Mouse (Mus musculus) ovary, postnatal 36 days (tissue): ENCODE results near the gene Usp40.
"Not testable (repeated sequence)": the region's sequence is repeated elsewhere in the genome, so short reads cannot be mapped to it uniquely, and the experiment has no call there.

Experiments used
- DNase-seq: peaks from one replicate; pipeline ENCODE4 v3.0.0; 2022; ENCODE audit warnings: low spot score, mixed read lengths

Usp40 gene

GRCm38 (mm10) chr1:88008211-88008697, at the start of gene Usp40:
Gene Usp40, minus strand, starts transcription at chr1:88008551.
- DNase-seq, result peak; percentile 83

GRCm38 (mm10) chr1:88055088-88055487, 46.7 kb upstream of the Usp40 start, which contains the start of gene Ugt1a10:
Gene Ugt1a10, plus strand, starts transcription at chr1:88055388.
- DNase-seq, result no peak

DNA sequence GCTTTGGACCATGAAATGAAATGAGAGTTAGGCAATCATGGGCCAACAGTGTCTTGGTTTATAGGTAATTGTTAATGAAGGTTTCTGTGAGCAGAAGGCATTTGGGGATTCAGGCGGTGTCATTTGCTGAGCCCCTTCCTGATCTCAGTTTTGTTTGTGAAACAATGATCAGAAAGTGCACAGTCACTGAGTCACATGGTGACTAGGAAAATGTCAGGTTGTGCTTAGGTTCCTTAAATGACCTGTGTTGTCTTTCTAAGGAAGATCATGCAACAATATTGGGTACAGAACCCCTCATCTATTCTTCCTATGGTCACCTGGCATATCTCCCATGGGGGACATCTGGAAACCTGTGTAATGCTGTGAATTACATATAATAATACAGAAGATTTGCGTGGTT, 39.1 kb upstream of the Usp40 start:
- not testable (repeated sequence) for DNase-seq

DNA sequence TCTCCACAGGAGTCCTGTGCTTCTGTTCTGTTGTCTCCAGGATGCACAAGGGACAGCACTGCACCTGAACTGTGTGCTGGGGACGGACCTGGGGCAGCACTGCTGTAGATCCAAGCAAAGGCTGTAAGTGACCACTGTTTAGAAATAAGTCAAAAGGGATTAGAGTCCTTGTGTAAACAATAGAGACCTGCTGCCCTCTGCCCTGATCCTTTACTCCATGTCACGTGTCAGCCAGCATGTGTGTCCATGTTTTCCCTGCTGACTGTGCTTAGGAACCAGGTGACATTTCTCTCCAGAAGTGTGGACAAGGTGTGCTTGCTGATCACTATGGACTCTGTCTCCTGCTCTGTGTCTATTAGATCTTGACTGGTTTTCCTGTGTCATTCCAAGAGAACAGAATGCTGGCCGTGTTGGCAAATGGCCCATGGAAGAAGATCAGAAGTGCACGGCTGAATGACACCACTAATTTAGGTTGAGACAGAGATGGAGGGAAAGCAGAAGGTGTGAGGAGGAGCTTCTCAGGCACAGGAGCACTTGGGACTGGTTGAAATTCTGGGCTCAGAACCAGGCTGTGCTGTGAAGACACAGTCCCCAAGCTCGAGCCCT, 36.6 kb upstream of the Usp40 start:
- DNase-seq, result not testable (repeated sequence)

- DNase-seq, result not testable (repeated sequence)
Measured at GRCm38 (mm10) chr1:88043044-88043443, 34.7 kb upstream of the Usp40 start.

DNA sequence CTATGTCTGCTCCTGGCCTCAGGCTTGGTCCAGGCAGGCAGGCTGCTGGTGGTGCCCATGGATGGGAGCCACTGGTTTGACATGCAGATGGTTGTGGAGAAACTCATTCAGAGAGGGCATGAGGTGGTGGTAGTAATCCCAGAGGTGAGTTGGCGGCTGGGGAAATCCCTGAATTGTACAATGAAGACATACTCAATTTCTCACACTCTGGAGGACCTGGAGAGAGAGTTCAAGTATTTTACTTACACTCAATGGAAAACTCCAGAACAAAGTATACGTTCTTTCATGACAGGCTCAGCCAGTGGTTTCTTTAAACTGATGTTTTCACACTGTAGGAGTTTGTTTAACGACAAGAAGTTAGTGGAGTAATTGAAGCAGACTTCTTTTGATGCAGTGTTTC, 16.9 kb upstream of the Usp40 start:
- not testable (repeated sequence) for DNase-seq

DNA sequence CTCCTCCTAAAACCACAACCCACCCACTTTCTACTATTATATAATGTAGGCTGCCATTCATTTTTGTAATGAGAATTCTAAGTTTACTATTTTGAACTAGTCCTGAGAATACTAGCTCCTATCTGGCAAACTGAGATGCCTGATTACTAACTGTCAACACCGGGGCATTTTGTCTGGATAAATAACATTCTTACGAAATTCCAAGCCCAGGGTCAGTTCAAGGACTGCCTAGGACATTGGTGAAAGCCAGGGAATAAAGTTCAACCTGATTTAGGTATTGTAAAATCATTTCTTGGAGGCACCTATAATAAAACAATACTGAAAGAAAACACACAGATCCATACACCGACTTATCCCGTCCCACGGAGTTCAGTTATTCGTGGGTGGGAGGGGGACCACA, 7.0 kb upstream of the Usp40 start:
- no peak for DNase-seq

DNA sequence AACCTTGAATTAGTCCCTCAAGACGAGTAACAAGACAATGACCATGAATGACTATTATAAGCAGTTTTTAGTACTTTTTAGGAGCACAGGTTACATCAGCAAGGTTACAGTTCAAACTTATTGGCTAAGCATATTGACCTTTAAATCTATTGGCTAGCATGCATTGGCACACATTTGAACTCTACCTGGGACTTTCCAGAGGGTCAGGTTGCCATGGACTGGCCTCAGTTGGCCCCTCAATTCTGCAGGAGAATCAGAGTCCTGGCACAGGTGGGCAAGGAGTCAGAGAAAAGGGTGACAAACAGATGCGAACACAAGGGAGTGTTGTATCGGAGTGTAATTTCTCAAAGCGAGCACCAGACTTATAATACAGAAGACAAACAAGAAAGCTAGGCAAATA, 6.3 kb upstream of the Usp40 start:
- DNase-seq, result no peak

DNA sequence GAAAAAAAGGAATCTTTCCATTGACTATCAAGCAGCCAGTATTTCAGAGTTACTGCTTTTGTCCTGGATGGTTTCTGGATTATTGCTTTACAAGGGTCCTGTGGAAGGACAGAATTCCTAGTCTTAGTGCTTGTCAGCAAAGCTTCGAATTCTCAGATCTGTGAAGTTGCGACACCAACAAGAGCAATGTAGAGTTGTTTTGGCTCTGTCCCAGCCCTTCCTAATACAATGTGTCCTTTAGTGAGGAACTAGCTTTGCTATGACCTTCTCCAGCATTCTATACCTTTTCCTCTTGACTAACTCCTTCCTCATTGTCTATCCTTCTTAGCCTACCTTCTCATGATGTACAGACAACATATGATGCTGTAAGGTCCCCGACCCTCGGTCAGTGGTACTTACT, 5.8 kb upstream of the Usp40 start:
- DNase-seq, result no peak

DNA sequence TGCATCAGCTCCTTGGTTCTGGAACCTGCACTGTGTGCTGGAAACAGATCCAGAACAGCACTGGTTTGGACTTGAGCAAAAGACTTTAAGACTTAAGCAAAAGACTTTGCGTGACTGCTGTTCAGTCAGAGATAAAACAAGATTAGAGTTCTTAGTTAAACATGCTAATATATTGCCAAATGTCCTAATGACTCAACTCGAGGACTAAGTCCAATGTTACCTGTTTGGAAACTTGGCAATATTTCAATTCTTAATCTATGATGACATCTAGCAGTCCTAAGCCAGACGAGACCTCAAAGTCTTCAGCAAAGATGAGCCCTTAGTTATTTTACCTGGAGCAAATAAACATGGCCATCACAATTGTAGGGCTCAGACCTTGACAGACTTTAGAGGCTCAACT, 5.4 kb upstream of the Usp40 start:
- DNase-seq, result no peak

DNA sequence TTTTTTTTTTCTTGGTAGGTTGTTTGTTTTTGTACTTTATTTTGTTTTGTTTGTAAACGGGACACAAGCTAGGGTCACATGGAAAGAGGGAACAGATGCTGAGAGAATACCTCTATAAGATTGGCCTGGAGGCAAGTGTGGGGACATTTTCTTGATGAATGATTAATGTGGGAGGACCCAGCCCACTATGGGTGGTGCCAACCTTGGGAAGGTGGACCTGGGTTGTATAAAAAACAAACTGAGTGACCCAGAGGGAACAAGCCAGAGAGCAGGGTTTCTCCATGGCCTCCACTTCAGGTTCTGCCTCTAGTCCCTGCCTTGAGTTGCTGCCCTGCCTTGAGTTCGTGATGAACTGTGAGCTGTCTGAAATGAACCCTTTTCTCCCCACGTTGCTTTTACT, 1.2 kb upstream of the Usp40 start:
- no peak for DNase-seq

DNA sequence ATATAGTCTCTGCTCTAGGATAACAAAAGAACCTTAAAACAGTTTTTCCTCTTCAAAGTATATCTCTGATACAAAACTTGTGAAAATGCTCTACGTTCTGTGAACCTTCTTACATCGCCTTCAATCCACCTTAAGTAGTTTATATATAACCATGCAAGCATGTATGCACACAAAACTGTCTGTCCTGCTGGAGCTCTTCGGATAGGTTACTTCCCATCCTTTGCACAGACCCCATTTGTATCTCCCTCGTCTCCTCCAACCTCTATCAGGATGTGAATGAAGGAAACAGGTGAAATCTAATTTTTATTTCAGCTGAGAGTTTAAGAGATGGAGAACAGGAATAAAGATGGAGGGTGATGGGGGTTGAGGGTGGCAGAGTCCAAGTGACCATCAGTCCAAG, 384 bp upstream of the Usp40 start:
- DNase-seq, result no peak

DNA sequence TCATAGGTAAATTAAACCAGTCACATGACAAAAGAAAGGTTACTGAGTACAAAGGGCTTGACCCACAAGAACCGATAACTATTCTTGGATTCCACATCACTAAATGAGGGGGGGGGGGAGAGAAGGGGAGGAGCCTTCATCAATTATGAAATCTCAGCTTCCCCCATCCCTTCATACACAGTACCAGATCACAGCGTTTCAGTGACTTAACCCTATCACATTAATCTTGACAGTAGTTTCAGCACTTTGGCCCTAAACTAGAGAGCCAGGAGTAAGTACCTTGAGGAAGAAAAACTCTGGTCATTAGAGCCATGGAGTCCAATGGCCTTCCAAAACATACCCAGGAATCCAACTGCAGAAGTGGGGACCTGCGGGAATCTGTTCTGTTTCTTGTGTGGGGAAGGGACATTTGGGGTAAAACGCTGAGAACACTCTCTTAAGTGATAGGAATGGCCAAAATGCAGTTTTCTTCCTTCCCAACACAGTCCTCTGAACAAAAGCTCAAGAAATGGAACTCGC, 600 bp downstream of the Usp40 start:
- DNase-seq, result no peak

DNA sequence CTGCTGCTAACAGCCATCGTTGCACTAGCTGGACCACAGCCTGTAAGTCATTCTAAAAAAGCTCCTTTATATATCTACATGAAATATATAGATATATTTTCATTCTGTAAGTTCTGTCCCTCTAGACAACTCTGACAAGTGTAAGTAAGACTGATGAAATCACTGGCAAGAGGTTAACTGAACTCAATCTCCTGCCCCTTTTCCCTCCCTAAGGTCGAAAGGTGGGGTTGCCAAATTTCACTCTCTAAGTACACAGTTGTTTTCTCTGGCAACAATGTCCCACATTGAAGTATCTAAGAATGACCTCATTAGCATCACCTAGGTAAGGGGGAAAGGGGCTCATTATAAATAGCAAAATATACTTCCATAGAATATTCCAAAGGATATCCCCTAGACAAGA, 15.6 kb downstream of the Usp40 start:
- DNase-seq, result no peak

DNA sequence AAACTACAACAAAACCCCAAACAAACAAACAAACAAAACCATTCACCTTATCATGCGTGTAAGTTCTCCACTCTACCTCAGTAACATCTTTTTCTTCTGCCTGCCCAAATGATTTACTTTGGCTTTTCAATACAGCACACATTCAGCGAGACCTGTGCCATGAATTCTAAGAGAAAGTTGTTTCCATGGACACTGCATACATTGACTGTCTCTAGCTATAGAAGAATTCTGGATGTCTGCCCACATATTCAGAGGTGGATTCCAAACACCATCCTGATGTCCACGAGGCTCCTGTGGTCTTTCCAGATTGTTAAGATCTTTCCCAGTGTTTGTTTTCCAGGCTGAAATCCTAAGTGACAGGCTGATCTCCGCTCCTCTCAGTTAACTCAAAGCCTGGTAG, 26.1 kb downstream of the Usp40 start:
- DNase-seq, result no peak

DNA sequence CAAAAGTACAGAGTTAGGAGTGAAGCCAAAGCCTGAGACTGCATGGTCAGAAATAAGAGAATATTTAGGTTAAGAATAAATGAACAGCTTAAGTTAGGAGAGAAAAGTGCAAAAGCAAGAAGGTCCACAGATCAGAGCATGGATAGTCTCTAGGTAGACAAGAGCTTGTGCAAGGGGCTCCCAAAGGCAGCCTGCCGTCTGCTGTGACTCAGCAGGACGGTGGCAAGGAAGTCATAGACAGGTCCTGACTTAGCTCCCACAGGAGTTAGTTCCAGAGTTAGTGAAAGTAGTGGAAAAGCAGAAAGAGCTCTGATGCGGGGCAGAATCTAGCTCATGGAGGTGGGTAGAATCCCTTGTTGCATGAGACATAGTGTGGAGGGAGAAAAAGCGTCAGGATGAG, 38.0 kb downstream of the Usp40 start:
- DNase-seq, result no peak

- DNase-seq, result no peak
Measured at GRCm38 (mm10) chr1:87961459-87962167, 46.7 kb downstream of the Usp40 start.

GRCm38 (mm10) chr1:87960752-87961151, 47.6 kb downstream of the Usp40 start:
- DNase-seq, result no peak

- no peak for DNase-seq
Measured at GRCm38 (mm10) chr1:87959998-87960431, 48.3 kb downstream of the Usp40 start.

DNA sequence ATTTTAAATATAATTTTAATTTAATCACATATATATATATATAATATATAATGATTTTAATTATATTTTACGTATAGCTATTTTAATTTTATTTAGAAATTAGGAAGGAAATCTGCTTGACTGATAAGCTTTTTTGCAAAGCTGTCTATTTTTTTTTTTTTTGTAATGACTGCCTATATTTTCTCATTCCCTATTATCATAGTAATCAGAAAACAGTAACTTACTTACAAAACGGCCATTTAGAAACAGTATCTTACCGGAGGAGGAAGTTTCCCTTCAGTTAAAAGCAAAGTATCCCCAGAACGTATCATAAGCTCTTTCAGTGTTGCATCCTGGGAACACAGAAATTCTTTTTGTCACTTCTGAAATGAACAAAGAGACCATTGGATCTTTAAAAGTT, 48.8 kb downstream of the Usp40 start:
- DNase-seq, result no peak

DNA sequence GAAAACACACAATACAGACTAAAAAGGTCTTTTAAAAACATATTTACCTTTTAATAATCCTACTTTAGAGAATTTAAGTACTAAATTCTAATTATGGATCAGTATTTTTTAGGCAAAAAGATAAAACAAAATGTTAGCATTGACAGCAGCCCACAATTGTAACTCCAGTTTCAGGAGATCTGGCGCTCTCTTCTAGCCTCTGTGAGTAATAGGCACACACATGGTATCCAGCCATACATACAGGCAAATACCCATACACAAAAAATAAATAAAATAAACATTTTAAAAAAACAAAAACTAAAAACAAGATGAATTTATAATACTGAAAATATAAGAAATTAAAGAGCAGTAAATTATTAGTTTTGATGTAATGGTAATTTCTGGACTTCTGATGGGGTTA, 49.4 kb downstream of the Usp40 start:
- DNase-seq, result no peak

DNA sequence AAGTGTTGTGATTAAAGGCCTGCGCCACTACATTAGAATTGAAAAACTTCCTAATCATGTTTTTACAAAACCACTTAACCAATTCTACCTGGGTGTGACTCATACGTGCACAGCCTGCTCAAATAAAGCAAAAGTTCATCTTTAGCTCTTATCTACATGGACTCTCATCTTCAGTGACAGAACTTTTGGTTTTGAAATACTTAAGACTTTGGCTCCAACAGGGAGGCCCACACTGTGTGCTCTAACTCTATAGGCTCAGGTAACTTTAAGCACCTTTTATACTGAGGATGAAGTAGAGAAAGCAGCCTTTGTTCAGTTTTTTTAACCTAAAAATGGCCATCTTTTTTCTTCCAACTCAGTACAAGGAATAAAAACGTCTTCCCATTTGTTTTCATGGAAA, 55.3 kb downstream of the Usp40 start:
- DNase-seq, result no peak

GRCm38 (mm10) chr1:87951641-87952040, 56.7 kb downstream of the Usp40 start:
- no peak for DNase-seq
